Mouse (Mus musculus): ENCODE data around the gene Ube2l6. TPM values are rescaled to one million over a fixed set of nuclear protein-coding genes. Genes with fewer than 3 reads are reported as not detected.

Gene Ube2l6
- polyA plus RNA-seq, 1 experiment from 2014 or later = 117 TPM

- Histone ChIP-seq H3K27me3 (replicated peaks; ENCODE audit: control insufficient read depth, insufficient read depth, low read length) (no peaks in the 10 kb centered on the region), H3K4me2 (replicated peaks; ENCODE audit: low read depth) (no peak overlapping the region; the same call in 1 of the 2 replicates)
- WGBS = 33% methylated on average over 9 of the region's 9 CpGs
These were observed 39.4 kb downstream of the Ube2l6 start for GRCm38 (mm10) chr2:84837817-84838592.

GRCm38 (mm10) chr2:84838593-84838949 is 39.9 kb downstream of the Ube2l6 start, which contains the start of gene Slc43a1:
TSS of gene Slc43a1 (plus strand) at chr2:84838850.
- TF ChIP-seq CTCF (IDR thresholded peaks at IDR 0.05; ENCODE audit: low read depth) = no peak
- peak within 1 kb of the TSS; percentile 48 for H3K9ac ChIP-seq (ENCODE audit: low read depth, low read length)
- no peaks in the 10 kb centered on the region for H3K9me3 ChIP-seq (ENCODE audit: control insufficient read depth)
- no peaks in the 10 kb centered on the region for H3K4me1 ChIP-seq (replicated peaks; ENCODE audit: control insufficient read depth, insufficient read depth, low read length)
- no peaks in the 10 kb centered on the region for H3K27me3 ChIP-seq (replicated peaks; ENCODE audit: control insufficient read depth, insufficient read depth, low read length)
- peak within 1 kb of the TSS; percentile 48 for H3K4me3 ChIP-seq (ENCODE audit: low read depth, low read length)
- peak within 1 kb of the TSS; percentile 15; the same call in 1 of the 2 replicates for H3K27ac ChIP-seq (ENCODE audit: low read depth, low read length)
- H3K4me2 ChIP-seq (replicated peaks; ENCODE audit: low read depth) = peak within 1 kb of the TSS; percentile 98
- no peak for ATAC-seq
- no peaks in the 10 kb centered on the region for H3K36me3 ChIP-seq (ENCODE audit: control insufficient read depth, insufficient read depth)
- WGBS = 32% methylated on average over 10 of the region's 10 CpGs

More at GRCm38 (mm10) chr2:84837817-84838592, 39.4 kb downstream of the Ube2l6 start:
- H3K36me3 ChIP-seq (ENCODE audit: control insufficient read depth, insufficient read depth) = no peaks in the 10 kb centered on the region
- TF ChIP-seq CTCF (IDR thresholded peaks at IDR 0.05; ENCODE audit: low read depth) = no peak
- no peaks in the 10 kb centered on the region for H3K9me3 ChIP-seq (ENCODE audit: control insufficient read depth)
- H3K4me1 ChIP-seq (replicated peaks; ENCODE audit: control insufficient read depth, insufficient read depth, low read length) = no peaks in the 10 kb centered on the region
- ATAC-seq = no peak
- no peak overlapping the region for H3K4me3 ChIP-seq (ENCODE audit: low read depth, low read length)
- H3K27ac ChIP-seq (ENCODE audit: low read depth, low read length) = no peak overlapping the region
- H3K9ac ChIP-seq (ENCODE audit: low read depth, low read length) = no peak overlapping the region

DNA sequence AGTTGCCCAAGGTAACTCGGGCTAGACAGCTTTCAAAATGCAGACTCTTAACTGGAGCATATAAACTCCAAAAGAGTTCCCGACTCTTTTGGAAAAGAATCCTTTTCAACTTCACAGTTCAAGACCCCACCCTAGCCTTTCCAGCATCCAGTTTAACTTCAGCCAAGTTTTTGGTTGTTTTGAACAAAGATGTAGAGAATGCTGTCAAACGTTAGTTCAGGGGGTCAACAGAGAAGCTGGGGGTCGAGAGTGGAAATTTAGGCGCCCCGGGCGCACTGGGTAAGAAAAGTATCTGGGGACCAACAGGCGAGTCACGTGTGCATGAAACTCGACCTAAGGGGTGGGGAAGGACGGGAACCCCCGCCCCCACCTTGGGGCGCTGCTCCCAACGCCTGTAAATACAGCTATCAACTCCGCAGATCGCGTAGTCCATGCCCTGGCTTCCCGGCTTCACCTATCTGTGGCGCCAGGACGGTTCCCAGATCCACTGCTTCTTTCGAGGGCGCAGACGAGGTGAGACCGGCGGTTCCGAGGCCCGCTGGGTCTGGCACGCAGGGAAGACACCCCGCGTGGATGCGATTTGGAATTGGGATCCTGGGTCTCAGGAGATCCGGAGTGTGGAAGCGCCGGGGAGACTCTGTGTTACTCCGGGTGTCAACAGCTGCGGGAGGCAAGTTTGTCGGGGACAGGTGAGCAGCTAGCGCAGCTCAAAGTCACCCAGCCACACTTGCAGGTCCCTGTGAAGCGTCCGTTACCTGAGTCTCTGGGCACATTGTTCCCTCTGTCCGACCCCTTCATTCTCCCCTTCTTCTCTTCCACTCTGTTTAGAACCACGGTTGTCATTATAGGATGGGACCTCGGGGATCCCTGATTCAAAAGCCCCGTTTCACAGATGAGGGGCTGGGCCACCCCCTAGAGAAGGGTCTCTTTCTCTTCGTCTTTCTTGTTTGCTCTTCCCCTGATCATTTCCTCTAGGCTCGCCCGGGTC is 40.7 kb downstream of the Ube2l6 start:
- no peaks in the 10 kb centered on the region for H3K4me1 ChIP-seq (replicated peaks; ENCODE audit: control insufficient read depth, insufficient read depth, low read length)
- H3K4me2 ChIP-seq (replicated peaks; ENCODE audit: low read depth) = peak overlapping the region; percentile 98
- 2% methylated on average over 47 of the region's 47 CpGs for WGBS
- no peak for TF ChIP-seq CTCF (IDR thresholded peaks at IDR 0.05; ENCODE audit: low read depth)
- no peaks in the 10 kb centered on the region for H3K27me3 ChIP-seq (replicated peaks; ENCODE audit: control insufficient read depth, insufficient read depth, low read length)
- peak overlapping the region; percentile 48 for H3K9ac ChIP-seq (ENCODE audit: low read depth, low read length)
- H3K4me3 ChIP-seq (ENCODE audit: low read depth, low read length) = peak overlapping the region; percentile 48
- H3K27ac ChIP-seq (ENCODE audit: low read depth, low read length) = peak overlapping the region; percentile 15; the same call in 1 of the 2 replicates
- H3K36me3 ChIP-seq (ENCODE audit: control insufficient read depth, insufficient read depth) = no peaks in the 10 kb centered on the region
- H3K9me3 ChIP-seq (ENCODE audit: control insufficient read depth) = no peaks in the 10 kb centered on the region
- 0 out of 2 replicates have a peak, but pooled peaks have one; percentile 17 for ATAC-seq

DNA sequence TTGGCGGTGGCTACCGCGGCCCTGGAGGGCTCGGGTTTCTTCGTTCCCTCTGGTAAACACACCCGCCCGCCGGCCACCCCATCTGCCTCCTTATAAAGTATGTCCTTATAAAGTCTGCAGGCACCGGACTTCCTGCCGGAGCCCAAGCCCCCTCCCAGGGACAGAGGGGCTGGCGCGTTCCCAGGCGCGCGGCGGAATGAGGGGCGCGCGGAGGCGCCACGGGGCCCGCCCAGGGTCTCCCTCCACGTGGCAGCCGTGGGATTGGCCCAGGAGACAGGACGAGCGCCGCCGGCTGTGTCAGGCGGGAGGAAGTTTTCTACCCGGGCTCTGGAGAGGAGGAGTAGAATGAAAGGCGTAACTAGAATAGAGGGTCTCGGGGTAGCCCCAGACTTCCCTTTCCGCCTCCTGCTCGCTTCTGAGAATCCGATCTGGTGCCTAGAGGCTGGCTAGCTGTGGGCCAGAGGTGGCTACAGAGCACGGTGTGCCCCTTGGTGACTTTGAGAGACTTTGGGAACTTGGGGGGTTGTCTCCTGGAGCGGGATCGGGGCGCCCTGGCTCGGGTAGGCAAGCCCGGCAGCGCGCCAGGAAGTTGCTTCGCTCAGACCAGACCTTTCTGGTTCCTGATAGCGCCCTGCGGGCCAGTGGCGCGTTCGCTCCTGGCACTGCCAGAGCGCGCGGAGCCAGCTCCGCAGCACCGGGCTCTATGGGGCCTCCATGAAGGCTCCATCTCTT is 41.6 kb downstream of the Ube2l6 start:
- WGBS = under 1% methylated on average over 54 of the region's 54 CpGs
- TF ChIP-seq CTCF (IDR thresholded peaks at IDR 0.05; ENCODE audit: low read depth) = no peak
- peak overlapping the region; percentile 48 for H3K4me3 ChIP-seq (ENCODE audit: low read depth, low read length)
- H3K9ac ChIP-seq (ENCODE audit: low read depth, low read length) = peak overlapping the region; percentile 48
- H3K27ac ChIP-seq (ENCODE audit: low read depth, low read length) = peak overlapping the region; percentile 15
- H3K4me1 ChIP-seq (replicated peaks; ENCODE audit: control insufficient read depth, insufficient read depth, low read length) = no peaks in the 10 kb centered on the region
- no peaks in the 10 kb centered on the region for H3K9me3 ChIP-seq (ENCODE audit: control insufficient read depth)
- no peaks in the 10 kb centered on the region for H3K36me3 ChIP-seq (ENCODE audit: control insufficient read depth, insufficient read depth)
- peak overlapping the region; percentile 98 for H3K4me2 ChIP-seq (replicated peaks; ENCODE audit: low read depth)
- ATAC-seq = peak; percentile 68
- H3K27me3 ChIP-seq (replicated peaks; ENCODE audit: control insufficient read depth, insufficient read depth, low read length) = no peaks in the 10 kb centered on the region

- Histone ChIP-seq H3K27ac (ENCODE audit: low read depth, low read length) (peak overlapping the region; percentile 15; the same call in 1 of the 2 replicates), H3K27me3 (replicated peaks; ENCODE audit: control insufficient read depth, insufficient read depth, low read length) (no peaks in the 10 kb centered on the region), H3K36me3 (ENCODE audit: control insufficient read depth, insufficient read depth) (no peaks in the 10 kb centered on the region), H3K9ac (ENCODE audit: low read depth, low read length) (peak overlapping the region; percentile 48), H3K4me2 (replicated peaks; ENCODE audit: low read depth) (peak overlapping the region; percentile 98), H3K4me3 (ENCODE audit: low read depth, low read length) (peak overlapping the region; percentile 48), H3K9me3 (ENCODE audit: control insufficient read depth) (no peaks in the 10 kb centered on the region), H3K4me1 (replicated peaks; ENCODE audit: control insufficient read depth, insufficient read depth, low read length) (no peaks in the 10 kb centered on the region)
- 6% methylated on average over 17 of the region's 17 CpGs for WGBS
- no peak for TF ChIP-seq CTCF (IDR thresholded peaks at IDR 0.05; ENCODE audit: low read depth)
- peak; percentile 12; the same call in 1 of the 2 replicates for ATAC-seq
These were observed 42.3 kb downstream of the Ube2l6 start for GRCm38 (mm10) chr2:84840748-84841563.

Data from intestine, postnatal 0 days (tissue).